Mouse (Mus musculus): Measurements from ENCODE around the gene Xpo5. TPM values are rescaled to one million over a fixed set of nuclear protein-coding genes. Genes with fewer than 3 reads are reported as not detected.

The Xpo5 gene
- 51.6 and 52.8 TPM in 2 replicates for polyA plus RNA-seq (2016; fragmentation: Nextera tagmentation; extraction: Ambion mirVana)

DNA sequence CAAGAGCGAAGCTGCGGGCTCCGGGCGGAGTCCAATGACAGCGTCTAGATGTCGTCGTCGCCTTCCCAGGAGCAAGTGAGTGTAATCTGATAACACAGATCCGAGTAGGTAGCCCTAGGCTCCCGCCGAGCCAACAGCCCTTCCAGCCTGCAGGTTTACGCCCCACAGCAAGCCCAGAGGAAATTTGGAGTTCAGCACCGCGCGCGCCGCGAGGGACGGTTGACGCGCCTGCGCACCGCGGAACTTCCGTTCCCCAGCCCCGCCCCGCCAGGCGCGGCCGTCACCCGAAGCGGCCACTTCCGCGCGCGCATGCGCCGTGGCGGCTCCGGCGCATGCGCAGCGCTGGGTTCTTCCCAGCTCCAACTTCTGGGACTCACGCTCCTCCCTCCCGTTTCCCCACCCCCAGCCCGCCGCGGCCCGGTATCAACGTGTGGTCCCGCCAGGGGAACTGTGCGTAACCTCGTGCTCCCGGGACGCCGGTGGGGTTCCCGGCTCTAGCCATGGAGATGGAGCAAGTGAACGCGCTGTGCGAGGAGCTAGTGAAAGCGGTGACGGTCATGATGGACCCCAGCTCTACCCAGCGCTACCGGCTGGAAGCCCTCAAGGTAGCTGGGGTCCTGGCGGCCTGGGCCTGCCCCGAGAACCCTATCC is at the start of gene Xpo5, which contains the start of gene Polh:
Gene Xpo5, plus strand, starts transcription at position 362 of the 651 bp plus-strand sequence.
Gene Polh, minus strand, starts transcription at position 225 of the 651 bp plus-strand sequence.
- ATAC-seq (ENCODE audit: low FRiP score, low read depth) = peak; percentile 95
- peak within 1 kb of the TSS; percentile 50; the same call in 1 of the 2 replicates for H3K27ac ChIP-seq
- under 1% methylated on average over 58 of the region's 66 CpGs for WGBS
- no peaks in the 10 kb centered on the region for H3K27me3 ChIP-seq (replicated peaks)
- H3K4me2 ChIP-seq (replicated peaks) = peak within 1 kb of the TSS; percentile 86
- H3K9ac ChIP-seq = peak within 1 kb of the TSS; percentile 71
- H3K4me1 ChIP-seq = peaks cover 22% of the 10 kb centered on the region
- H3K4me3 ChIP-seq = peak within 1 kb of the TSS; percentile 75
- peaks cover 30% of the 10 kb centered on the region for H3K36me3 ChIP-seq
- H3K9me3 ChIP-seq = no peaks in the 10 kb centered on the region

GRCm38 (mm10) chr17:46152847-46153782 is 49.5 kb upstream of the Xpo5 start, which contains the start of gene Mad2l1bp:
TSS of gene Mad2l1bp (minus strand) at chr17:46153553.
- no peak within 1 kb of the TSS for H3K27ac ChIP-seq
- 8% methylated on average over 33 of the region's 33 CpGs for WGBS
- H3K9me3 ChIP-seq = no peaks in the 10 kb centered on the region
- H3K4me1 ChIP-seq = peaks cover 12% of the 10 kb centered on the region
- H3K9ac ChIP-seq = peak within 1 kb of the TSS; percentile 73
- peak within 1 kb of the TSS; percentile 53 for H3K4me3 ChIP-seq
- ATAC-seq (ENCODE audit: low FRiP score, low read depth) = peak; percentile 92
- no peaks in the 10 kb centered on the region for H3K27me3 ChIP-seq (replicated peaks)
- H3K4me2 ChIP-seq (replicated peaks) = peak within 1 kb of the TSS; percentile 87
- peaks cover 19% of the 10 kb centered on the region for H3K36me3 ChIP-seq

GRCm38 (mm10) chr17:46154336-46154735 is 48.2 kb upstream of the Xpo5 start:
- Histone ChIP-seq H3K4me2 (replicated peaks) (no peak overlapping the region), H3K27ac (no peak overlapping the region), H3K4me1 (peaks cover 12% of the 10 kb centered on the region), H3K9me3 (no peaks in the 10 kb centered on the region), H3K36me3 (peaks cover 8% of the 10 kb centered on the region; the same call in 1 of the 2 replicates), H3K27me3 (replicated peaks) (no peaks in the 10 kb centered on the region), H3K4me3 (no peak overlapping the region), H3K9ac (no peak overlapping the region)
- ATAC-seq (ENCODE audit: low FRiP score, low read depth) = no peak
- WGBS = 97% methylated on average over 3 of the region's 3 CpGs

GRCm38 (mm10) chr17:46156680-46157079 is 45.9 kb upstream of the Xpo5 start:
- Histone ChIP-seq H3K4me3 (no peak overlapping the region), H3K4me1 (peaks cover 22% of the 10 kb centered on the region), H3K9ac (no peak overlapping the region), H3K36me3 (peaks cover under 1% of the 10 kb centered on the region; the same call in 1 of the 2 replicates), H3K4me2 (replicated peaks) (no peak overlapping the region), H3K27ac (no peak overlapping the region), H3K9me3 (no peaks in the 10 kb centered on the region), H3K27me3 (replicated peaks) (no peaks in the 10 kb centered on the region)
- 91% methylated on average over 5 of the region's 5 CpGs for WGBS
- no peak for ATAC-seq (ENCODE audit: low FRiP score, low read depth)

GRCm38 (mm10) chr17:46157131-46157530 is 45.5 kb upstream of the Xpo5 start:
- 86% methylated on average over 8 of the region's 8 CpGs for WGBS
- H3K9ac ChIP-seq = no peak overlapping the region
- no peaks in the 10 kb centered on the region for H3K36me3 ChIP-seq
- no peaks in the 10 kb centered on the region for H3K9me3 ChIP-seq
- H3K4me1 ChIP-seq = peaks cover 26% of the 10 kb centered on the region
- H3K4me3 ChIP-seq = no peak overlapping the region
- no peak overlapping the region for H3K27ac ChIP-seq
- no peak overlapping the region for H3K4me2 ChIP-seq (replicated peaks)
- no peak for ATAC-seq (ENCODE audit: low FRiP score, low read depth)
- H3K27me3 ChIP-seq (replicated peaks) = no peaks in the 10 kb centered on the region

GRCm38 (mm10) chr17:46159236-46159635 is 43.3 kb upstream of the Xpo5 start:
- Histone ChIP-seq H3K9ac (no peak overlapping the region), H3K27ac (no peak overlapping the region)
- WGBS = 61% methylated on average over 2 of the region's 2 CpGs

GRCm38 (mm10) chr17:46160090-46160662 is 42.4 kb upstream of the Xpo5 start:
- Histone ChIP-seq H3K4me3 (peak overlapping the region; percentile 82), H3K4me2 (replicated peaks) (peak overlapping the region; percentile 74), H3K4me1 (peaks cover 26% of the 10 kb centered on the region), H3K9me3 (no peaks in the 10 kb centered on the region), H3K27me3 (replicated peaks) (no peaks in the 10 kb centered on the region), H3K9ac (peak overlapping the region; percentile 42; the same call in 1 of the 2 replicates), H3K27ac (peak overlapping the region; percentile 10; the same call in 1 of the 2 replicates), H3K36me3 (peaks cover 15% of the 10 kb centered on the region)
- under 1% methylated on average over 16 of the region's 16 CpGs for WGBS
- peak; percentile 79 for ATAC-seq (ENCODE audit: low FRiP score, low read depth)

More at GRCm38 (mm10) chr17:46159236-46159635, 43.3 kb upstream of the Xpo5 start:
- Histone ChIP-seq H3K27me3 (replicated peaks) (no peaks in the 10 kb centered on the region), H3K4me1 (peaks cover 26% of the 10 kb centered on the region), H3K9me3 (no peaks in the 10 kb centered on the region), H3K4me3 (no peak overlapping the region), H3K4me2 (replicated peaks) (no peak overlapping the region; the same call in 1 of the 2 replicates), H3K36me3 (peaks cover 7% of the 10 kb centered on the region; the same call in 1 of the 2 replicates)
- ATAC-seq (ENCODE audit: low FRiP score, low read depth) = no peak

DNA sequence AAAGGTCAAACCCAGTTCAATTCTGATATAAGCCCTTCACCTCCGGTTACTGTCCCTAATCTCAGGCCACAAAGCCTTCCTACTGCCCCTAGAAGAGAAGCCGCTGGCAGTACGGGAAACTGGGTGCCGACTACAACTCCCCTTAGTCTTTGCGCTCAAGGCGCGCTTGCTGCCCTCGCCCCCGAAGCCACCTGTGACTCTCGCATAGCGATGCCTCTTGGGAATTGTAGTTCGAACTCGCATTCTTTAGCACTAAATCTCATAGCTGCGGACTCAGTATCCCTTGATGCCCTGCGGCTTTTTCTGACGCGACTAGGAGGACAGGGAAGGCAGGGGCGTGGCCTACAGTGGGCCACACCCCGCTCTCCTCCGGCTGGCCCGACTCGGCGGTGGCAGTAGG is 41.9 kb upstream of the Xpo5 start, which contains the start of gene Gtpbp2:
Gene Gtpbp2, plus strand, starts transcription at position 347 of the 400 bp plus-strand sequence.
- Histone ChIP-seq H3K4me2 (replicated peaks) (peak within 1 kb of the TSS; percentile 74), H3K27me3 (replicated peaks) (no peaks in the 10 kb centered on the region), H3K4me3 (peak within 1 kb of the TSS; percentile 82), H3K27ac (peak within 1 kb of the TSS; percentile 34; the same call in 1 of the 2 replicates), H3K4me1 (peaks cover 26% of the 10 kb centered on the region), H3K36me3 (peaks cover 20% of the 10 kb centered on the region), H3K9ac (peak within 1 kb of the TSS; percentile 81), H3K9me3 (no peaks in the 10 kb centered on the region)
- WGBS = under 1% methylated on average over 23 of the region's 23 CpGs
- peak; percentile 98 for ATAC-seq (ENCODE audit: low FRiP score, low read depth)

- H3K4me3 ChIP-seq = peak overlapping the region; percentile 82
- ATAC-seq (ENCODE audit: low FRiP score, low read depth) = peak; percentile 34
- no peaks in the 10 kb centered on the region for H3K9me3 ChIP-seq
- H3K36me3 ChIP-seq = peaks cover 25% of the 10 kb centered on the region
- H3K4me2 ChIP-seq (replicated peaks) = peak overlapping the region; percentile 74
- H3K9ac ChIP-seq = peak overlapping the region; percentile 81
- WGBS = under 1% methylated on average over 19 of the region's 19 CpGs
- H3K27me3 ChIP-seq (replicated peaks) = no peaks in the 10 kb centered on the region
- H3K27ac ChIP-seq = peak overlapping the region; percentile 34; the same call in 1 of the 2 replicates
- peaks cover 26% of the 10 kb centered on the region for H3K4me1 ChIP-seq
Measured at GRCm38 (mm10) chr17:46161179-46161578, 41.4 kb upstream of the Xpo5 start.

DNA sequence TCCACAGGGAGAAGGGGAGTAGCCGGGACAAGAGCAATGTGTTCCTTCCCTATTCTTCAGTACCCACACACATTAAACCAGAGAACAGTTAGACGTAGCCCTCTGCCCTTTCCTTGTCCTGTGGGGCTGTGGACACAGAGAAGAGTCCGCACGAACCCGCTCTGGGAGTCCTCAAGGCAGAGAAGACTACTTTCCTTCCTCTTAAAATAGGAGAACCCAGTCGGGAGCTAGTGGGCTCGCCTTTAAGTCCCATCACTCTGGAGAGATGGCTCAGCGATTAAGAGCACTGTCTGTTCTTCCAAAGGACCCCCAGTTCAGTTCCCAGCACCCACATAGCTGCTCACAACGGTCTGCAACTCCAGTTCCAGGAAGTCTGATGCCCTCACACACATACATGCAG is 40.9 kb upstream of the Xpo5 start:
- ATAC-seq (ENCODE audit: low FRiP score, low read depth) = no peak
- Histone ChIP-seq H3K4me2 (replicated peaks) (peak overlapping the region; percentile 74), H3K9me3 (no peaks in the 10 kb centered on the region), H3K4me3 (peak overlapping the region; percentile 82), H3K4me1 (peaks cover 26% of the 10 kb centered on the region), H3K9ac (peak overlapping the region; percentile 81), H3K27me3 (replicated peaks) (no peaks in the 10 kb centered on the region), H3K36me3 (peaks cover 30% of the 10 kb centered on the region), H3K27ac (no peak overlapping the region)
- 52% methylated on average over 9 of the region's 9 CpGs for WGBS

- no peak overlapping the region for H3K4me3 ChIP-seq
- no peaks in the 10 kb centered on the region for H3K27me3 ChIP-seq (replicated peaks)
- ATAC-seq (ENCODE audit: low FRiP score, low read depth) = no peak
- H3K9ac ChIP-seq = no peak overlapping the region
- WGBS = 92% methylated on average over 7 of the region's 7 CpGs
- peaks cover 39% of the 10 kb centered on the region for H3K36me3 ChIP-seq
- peak overlapping the region; percentile 74; the same call in 1 of the 2 replicates for H3K4me2 ChIP-seq (replicated peaks)
- no peak overlapping the region for H3K27ac ChIP-seq
- H3K4me1 ChIP-seq = peaks cover 26% of the 10 kb centered on the region
- no peaks in the 10 kb centered on the region for H3K9me3 ChIP-seq
Measured at GRCm38 (mm10) chr17:46162551-46162950, 40.0 kb upstream of the Xpo5 start.
